Mouse (Mus musculus) kidney, embryonic 15.5 days (tissue): ENCODE measurements around the gene Snrpd2. TPM values are rescaled to one million over a fixed set of nuclear protein-coding genes. Genes with fewer than 3 reads are reported as not detected.

Source experiments
- ATAC-seq: fragments of 200-750 bp; cut with Nextera tagmentation; replicated peaks from 2 replicates; pipeline ENCODE4 v1.8.0; 2017; ENCODE audit warnings: moderate TSS enrichment; ENCODE audit not compliant: low FRiP score
- H3K27ac ChIP-seq: fragments of 300-500 bp; sonication (generic); 2 replicates; pipeline ENCODE4 v1.5.1; 2015; ENCODE audit warnings: mild to moderate bottlenecking, inconsistent platforms
- H3K27me3 ChIP-seq: fragments of 300-500 bp; sonication (generic); 2 replicates; pipeline ENCODE4 v1.6.1; 2015; ENCODE audit warnings: inconsistent platforms
- H3K36me3 ChIP-seq: fragments of 300-500 bp; sonication (generic); 2 replicates; pipeline ENCODE4 v1.6.1; 2015; ENCODE audit warnings: inconsistent platforms
- H3K4me1 ChIP-seq: fragments of 300-500 bp; sonication (generic); 2 replicates; pipeline ENCODE4 v1.6.1; 2015; ENCODE audit warnings: inconsistent platforms
- H3K4me2 ChIP-seq: fragments of 300-500 bp; sonication (generic); 2 replicates; pipeline ENCODE4 v1.6.1; 2015; ENCODE audit warnings: moderate library complexity, mild to moderate bottlenecking, inconsistent platforms
- H3K4me3 ChIP-seq: fragments of 300-500 bp; sonication (generic); replicated peaks from 2 replicates; pipeline ENCODE4 v1.5.1; 2015; ENCODE audit warnings: mild to moderate bottlenecking, inconsistent platforms
- H3K9ac ChIP-seq: fragments of 300-500 bp; sonication (generic); 2 replicates; pipeline ENCODE4 v1.6.1; 2015; ENCODE audit warnings: mild to moderate bottlenecking, inconsistent platforms
- H3K9me3 ChIP-seq: fragments of 300-500 bp; sonication (generic); replicated peaks from 2 replicates; pipeline ENCODE4 v1.6.1; 2016; ENCODE audit warnings: inconsistent platforms
- WGBS: fragments of 180-500 bp; shearing (Covaris S2); methylation state at CpG from one replicate; pipeline ENCODE4 v1.1.7; 2015; ENCODE audit warnings: mixed read lengths; 5-methylcytosine and 5-hydroxymethylcytosine counted together
- microRNA counts: library from miRNA; unstranded; fragments of <30 nt; microRNA quantifications from one replicate; lab custom pipeline; 2016
- microRNA-seq: library from miRNA; unstranded; fragments of <30 nt; microRNA quantifications from one replicate; pipeline ENCODE4, GENCODE M21; 2016
- polyA plus RNA-seq: library from polyadenylated mRNA; unstranded; fragments of >200 nt; fragmentation: Nextera tagmentation; extraction: Ambion mirVana; gene quantifications from 2 replicates; pipeline ENCODE4 v1.2.1, GENCODE M21; 2015

The Snrpd2 gene
- polyA plus RNA-seq, 1 experiment from 2014 or later = 157 TPM

DNA sequence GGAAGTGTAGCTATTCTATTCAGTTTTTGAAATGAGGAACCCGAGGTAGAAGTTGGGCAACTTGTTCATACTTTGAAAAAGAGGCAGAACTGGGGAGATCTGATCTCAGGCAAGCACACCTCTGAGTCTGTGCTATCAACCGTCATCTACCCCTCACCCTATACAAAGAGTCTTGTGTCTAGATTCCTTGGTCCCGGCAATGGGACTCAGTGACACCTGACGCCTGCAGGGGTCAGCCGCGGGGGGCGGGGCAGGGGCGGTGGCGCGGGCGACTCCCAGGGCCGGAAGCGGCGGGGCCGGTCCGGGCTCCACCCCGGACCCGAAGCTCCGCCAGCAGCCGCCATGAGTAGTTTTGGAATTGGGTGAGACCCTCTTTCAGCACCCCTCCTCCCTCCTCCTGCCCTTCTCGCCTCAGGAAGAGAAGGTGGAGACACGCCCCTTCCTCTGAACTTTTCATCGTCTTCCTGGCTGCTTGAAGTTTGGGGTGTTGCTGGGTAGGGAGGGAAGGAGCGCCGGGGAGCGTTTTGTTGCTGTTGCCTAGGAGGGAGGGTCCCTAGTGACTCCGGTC, 31.4 kb downstream of the Snrpd2 start:
- peak; percentile 65 for ATAC-seq
- H3K9me3 ChIP-seq = peaks cover 5% of the 10 kb centered on the region; the same call in 1 of the 2 replicates
- peaks cover 44% of the 10 kb centered on the region for H3K27me3 ChIP-seq
- peaks cover 72% of the 10 kb centered on the region for H3K4me1 ChIP-seq
- H3K4me3 ChIP-seq = peak overlapping the region; percentile 70
- H3K36me3 ChIP-seq = peaks cover 7% of the 10 kb centered on the region; the same call in 1 of the 2 replicates
- H3K9ac ChIP-seq = peak overlapping the region; percentile 62
- WGBS = 1% methylated on average over 27 of the region's 27 CpGs
- peak overlapping the region; percentile 73; the same call in 1 of the 2 replicates for H3K27ac ChIP-seq
- H3K4me2 ChIP-seq = peak overlapping the region; percentile 80

- peaks cover 28% of the 10 kb centered on the region for H3K36me3 ChIP-seq
- H3K27ac ChIP-seq = peak overlapping the region; percentile 70
- H3K27me3 ChIP-seq = peaks cover 12% of the 10 kb centered on the region
- no peak overlapping the region for H3K4me2 ChIP-seq
- 68% methylated on average over 2 of the region's 2 CpGs for WGBS
- peaks cover 49% of the 10 kb centered on the region for H3K4me1 ChIP-seq
- H3K4me3 ChIP-seq = no peak overlapping the region
- no peak for ATAC-seq
- no peak overlapping the region for H3K9ac ChIP-seq
- no peaks in the 10 kb centered on the region for H3K9me3 ChIP-seq
Measured at GRCm38 (mm10) chr7:19184250-19184649, 34.7 kb downstream of the Snrpd2 start.

GRCm38 (mm10) chr7:19184758-19185157, 35.2 kb downstream of the Snrpd2 start:
- no peak overlapping the region for H3K9ac ChIP-seq
- peaks cover 44% of the 10 kb centered on the region for H3K4me1 ChIP-seq
- 59% methylated on average over 6 of the region's 6 CpGs for WGBS
- H3K27me3 ChIP-seq = peaks cover 7% of the 10 kb centered on the region
- peak overlapping the region; percentile 70 for H3K27ac ChIP-seq
- peaks cover 30% of the 10 kb centered on the region for H3K36me3 ChIP-seq
- 0 out of 2 replicates have a peak, but pooled peaks have one; percentile 23 for ATAC-seq
- H3K4me3 ChIP-seq = no peak overlapping the region
- no peaks in the 10 kb centered on the region for H3K9me3 ChIP-seq
- no peak overlapping the region for H3K4me2 ChIP-seq

DNA sequence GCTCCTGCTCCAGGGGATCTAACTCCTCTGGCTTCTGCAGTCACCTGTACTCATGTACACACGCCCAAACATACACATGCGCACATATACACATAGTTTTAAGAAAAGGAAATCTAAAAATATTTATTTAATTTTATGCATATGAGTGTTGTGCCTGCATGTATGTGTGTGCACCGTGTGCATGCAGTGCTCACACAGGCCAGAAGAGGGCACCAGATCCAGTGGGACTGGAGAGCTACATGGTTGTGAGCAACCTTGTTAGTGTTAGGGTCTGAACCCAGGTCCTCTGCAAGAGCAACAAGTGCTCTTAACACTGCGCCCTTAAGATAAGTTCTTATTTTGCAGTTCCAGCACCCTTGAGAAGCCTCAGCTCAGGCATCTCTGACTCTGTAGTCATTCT, 45.2 kb downstream of the Snrpd2 start:
- H3K27ac ChIP-seq = no peak overlapping the region
- H3K9ac ChIP-seq = no peak overlapping the region
- no peaks in the 10 kb centered on the region for H3K4me1 ChIP-seq
- no peak overlapping the region for H3K4me3 ChIP-seq
- 95% methylated on average over 4 of the region's 4 CpGs for WGBS
- no peak overlapping the region for H3K4me2 ChIP-seq
- peaks cover 80% of the 10 kb centered on the region for H3K36me3 ChIP-seq
- no peak for ATAC-seq
- no peaks in the 10 kb centered on the region for H3K27me3 ChIP-seq
- H3K9me3 ChIP-seq = peaks cover 4% of the 10 kb centered on the region; the same call in 1 of the 2 replicates

- Histone ChIP-seq H3K27ac (no peak overlapping the region), H3K9ac (no peak overlapping the region), H3K4me1 (no peaks in the 10 kb centered on the region), H3K9me3 (peaks cover 4% of the 10 kb centered on the region; the same call in 1 of the 2 replicates), H3K4me3 (no peak overlapping the region), H3K4me2 (no peak overlapping the region), H3K27me3 (no peaks in the 10 kb centered on the region), H3K36me3 (peaks cover 79% of the 10 kb centered on the region)
- 64% methylated on average over 6 of the region's 6 CpGs for WGBS
- ATAC-seq = no peak
Measured at GRCm38 (mm10) chr7:19196676-19197075, 47.2 kb downstream of the Snrpd2 start.

DNA sequence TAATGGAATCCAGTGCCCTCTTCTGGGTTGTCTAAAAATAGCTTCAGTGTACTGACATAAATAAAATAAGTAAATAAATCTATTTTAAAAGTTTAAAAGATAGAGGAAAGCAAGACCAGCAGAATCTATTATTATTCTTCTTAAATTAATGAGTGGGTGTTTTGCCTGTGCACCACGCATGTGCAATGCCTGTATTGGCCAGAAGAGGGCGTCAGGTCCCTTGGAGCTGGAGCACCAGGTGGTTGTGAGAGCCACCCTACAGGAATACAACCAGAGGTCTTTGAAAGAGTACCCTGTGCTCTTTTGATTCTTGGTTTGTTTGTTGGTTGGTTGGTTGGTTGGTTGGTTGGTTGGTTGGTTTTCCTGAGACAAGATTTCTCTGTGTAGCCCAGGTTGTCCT, 48.5 kb downstream of the Snrpd2 start:
- no peaks in the 10 kb centered on the region for H3K4me1 ChIP-seq
- no peak overlapping the region for H3K27ac ChIP-seq
- 54% methylated on average over 2 of the region's 2 CpGs for WGBS
- H3K4me3 ChIP-seq = no peak overlapping the region
- H3K36me3 ChIP-seq = peaks cover 78% of the 10 kb centered on the region
- H3K9me3 ChIP-seq = peaks cover 4% of the 10 kb centered on the region; the same call in 1 of the 2 replicates
- no peak overlapping the region for H3K9ac ChIP-seq
- no peak for ATAC-seq
- H3K27me3 ChIP-seq = no peaks in the 10 kb centered on the region
- no peak overlapping the region for H3K4me2 ChIP-seq

GRCm38 (mm10) chr7:19201660-19202059, 52.1 kb downstream of the Snrpd2 start:
- WGBS = 65% methylated on average over 15 of the region's 15 CpGs
- H3K9ac ChIP-seq = no peak overlapping the region
- no peaks in the 10 kb centered on the region for H3K27me3 ChIP-seq
- H3K9me3 ChIP-seq = no peaks in the 10 kb centered on the region
- ATAC-seq = 0 out of 2 replicates have a peak, but pooled peaks have one; percentile 33
- no peak overlapping the region for H3K4me2 ChIP-seq
- H3K36me3 ChIP-seq = peaks cover 74% of the 10 kb centered on the region
- no peaks in the 10 kb centered on the region for H3K4me1 ChIP-seq
- no peak overlapping the region for H3K4me3 ChIP-seq
- H3K27ac ChIP-seq = no peak overlapping the region

DNA sequence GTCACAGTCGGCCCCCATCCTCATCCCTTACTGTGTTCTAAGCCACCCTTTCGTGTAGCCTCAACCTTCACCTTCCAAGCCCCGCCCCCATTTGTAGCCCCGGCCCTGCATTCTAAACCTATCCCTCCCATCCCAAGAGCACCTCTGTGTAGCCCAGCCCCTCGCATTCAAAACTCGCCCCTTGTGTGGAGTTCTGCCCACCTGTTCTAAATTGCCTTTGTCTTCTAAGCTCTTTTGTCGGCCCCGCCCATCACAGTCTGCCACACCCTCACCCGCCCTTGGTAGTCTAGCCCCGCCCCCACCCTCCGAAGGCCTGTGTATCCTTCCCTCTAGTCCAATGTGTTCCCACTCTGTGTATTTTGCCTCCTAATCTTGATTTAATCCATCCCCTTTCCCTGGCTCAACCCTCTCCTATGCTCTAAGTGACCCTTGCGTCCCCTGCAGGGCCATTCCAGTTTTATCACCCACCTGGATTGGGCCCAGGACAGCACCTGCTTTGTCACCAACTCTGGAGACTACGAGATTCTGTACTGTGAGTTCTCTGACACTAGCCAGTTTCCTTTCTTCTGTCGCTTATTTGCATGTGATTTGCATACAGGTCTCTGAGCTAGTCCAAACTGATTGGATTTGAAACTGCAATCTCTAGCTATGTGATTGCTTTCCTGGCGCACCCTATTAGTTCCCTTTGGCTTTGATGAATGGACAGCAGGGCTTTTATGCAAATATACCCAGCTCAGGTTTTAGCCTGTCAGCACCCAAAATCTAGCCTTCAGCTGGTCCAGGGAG, 52.7 kb downstream of the Snrpd2 start:
- Histone ChIP-seq H3K9me3 (no peaks in the 10 kb centered on the region), H3K9ac (no peak overlapping the region), H3K4me2 (no peak overlapping the region), H3K27ac (no peak overlapping the region), H3K4me1 (no peaks in the 10 kb centered on the region), H3K36me3 (peaks cover 70% of the 10 kb centered on the region), H3K27me3 (no peaks in the 10 kb centered on the region), H3K4me3 (no peak overlapping the region)
- 58% methylated on average over 15 of the region's 15 CpGs for WGBS
- ATAC-seq = no peak

MicroRNAs within 50 kb of the gene (microRNA counts, 519-probe panel; counts per million panel counts)
- 2,049 counts per million, percentile 18 among the panel's probes with 10 or more counts for microRNA mmu-miR-330 (lab: Ali Mortazavi, UCI)

Small RNA genes lying within 50 kb of the gene (microRNA-seq; reads per million reads assigned to microRNA genes)
- gene Mir330 = 157 reads per million, percentile 62 among the genes with 10 or more reads in this experiment

Other genes starting within 250 kb of the Snrpd2 start
- 27.7 and 28.9 TPM in 2 replicates for gene Ccdc61, start 239.3 kb upstream of the Snrpd2 start, polyA plus RNA-seq
- gene Nova2, start 223.8 kb upstream of the Snrpd2 start, polyA plus RNA-seq = 0.67 and 0.93 TPM in 2 replicates
- gene Nanos2, start 162.3 kb upstream of the Snrpd2 start, polyA plus RNA-seq = not detected in 2 replicates
- 3.5 and 3.9 TPM in 2 replicates for gene Mypop, start 158.5 kb upstream of the Snrpd2 start, polyA plus RNA-seq
- 21.4 and 24.1 TPM in 2 replicates for gene Irf2bp1, start 145.7 kb upstream of the Snrpd2 start, polyA plus RNA-seq
- 1.2 and 1.3 TPM in 2 replicates for gene Foxa3, start 126.2 kb upstream of the Snrpd2 start, polyA plus RNA-seq
- gene Sympk, start 125.3 kb upstream of the Snrpd2 start, polyA plus RNA-seq = 34.3 and 38.4 TPM in 2 replicates
- gene Rsph6a, start 95.0 kb upstream of the Snrpd2 start, polyA plus RNA-seq = not detected in 2 replicates
- gene Dmwd, start 73.5 kb upstream of the Snrpd2 start, polyA plus RNA-seq = 15.4 and 18.7 TPM in 2 replicates
- gene Dmpk, start 65.9 kb upstream of the Snrpd2 start, polyA plus RNA-seq = 18.1 and 24.7 TPM in 2 replicates
- 8.0 and 10.1 TPM in 2 replicates for gene Six5, start 55.1 kb upstream of the Snrpd2 start, polyA plus RNA-seq
- gene Gm4969, start 31.4 kb upstream of the Snrpd2 start, polyA plus RNA-seq = 2.9 and 3.4 TPM in 2 replicates
- gene Fbxo46, start 29.9 kb upstream of the Snrpd2 start, polyA plus RNA-seq = 16.1 and 16.3 TPM in 2 replicates
- 13.5 and 14.4 TPM in 2 replicates for gene Qpctl, start 431 bp upstream of the Snrpd2 start, polyA plus RNA-seq
- gene Gipr, start 16.4 kb downstream of the Snrpd2 start, polyA plus RNA-seq = 0.76 and 1.0 TPM in 2 replicates
- gene Eml2, start 26.7 kb downstream of the Snrpd2 start, polyA plus RNA-seq = 9.5 and 16.8 TPM in 2 replicates
- gene Gpr4, start 62.8 kb downstream of the Snrpd2 start, polyA plus RNA-seq = 2.7 and 3.3 TPM in 2 replicates
- 38.8 and 40.5 TPM in 2 replicates for gene Opa3, start 78.6 kb downstream of the Snrpd2 start, polyA plus RNA-seq
- 87.4 and 89.8 TPM in 2 replicates for gene Vasp, start 122.1 kb downstream of the Snrpd2 start, polyA plus RNA-seq
- 0.13 TPM in 1 of 2 replicates, not detected in the other for gene Ppm1n, start 130.3 kb downstream of the Snrpd2 start, polyA plus RNA-seq
- gene Rtn2, start 132.9 kb downstream of the Snrpd2 start, polyA plus RNA-seq = 8.3 and 9.2 TPM in 2 replicates
- gene Fosb, start 160.3 kb downstream of the Snrpd2 start, polyA plus RNA-seq = 0.09 and 0.26 TPM in 2 replicates
- 85.7 and 87.2 TPM in 2 replicates for gene Ercc1, start 195.1 kb downstream of the Snrpd2 start, polyA plus RNA-seq
- 27.0 and 28.3 TPM in 2 replicates for gene Cd3eap, start 209.8 kb downstream of the Snrpd2 start, polyA plus RNA-seq
- 5.5 and 5.8 TPM in 2 replicates for gene Ppp1r13l, start 210.0 kb downstream of the Snrpd2 start, polyA plus RNA-seq
- gene Ercc2, start 232.3 kb downstream of the Snrpd2 start, polyA plus RNA-seq = 16.0 and 19.5 TPM in 2 replicates